Mouse (Mus musculus) liver, embryonic 18 days (tissue): ENCODE results near the gene Fgf11. TPM values are rescaled to one million over a fixed set of nuclear protein-coding genes. Genes with fewer than 3 reads are reported as not detected.

ENCODE experiments used
- polyA plus RNA-seq: library from polyadenylated mRNA; depleted of rRNA; stranded (reverse); fragments of >200 nt; gene quantifications from 2 replicates; pipeline ENCODE4 v1.2.3, GENCODE M21; 2012; rRNA removed

Gene Fgf11
- polyA plus RNA-seq, result 0.43 and 0.58 TPM in 2 replicates

DNA sequence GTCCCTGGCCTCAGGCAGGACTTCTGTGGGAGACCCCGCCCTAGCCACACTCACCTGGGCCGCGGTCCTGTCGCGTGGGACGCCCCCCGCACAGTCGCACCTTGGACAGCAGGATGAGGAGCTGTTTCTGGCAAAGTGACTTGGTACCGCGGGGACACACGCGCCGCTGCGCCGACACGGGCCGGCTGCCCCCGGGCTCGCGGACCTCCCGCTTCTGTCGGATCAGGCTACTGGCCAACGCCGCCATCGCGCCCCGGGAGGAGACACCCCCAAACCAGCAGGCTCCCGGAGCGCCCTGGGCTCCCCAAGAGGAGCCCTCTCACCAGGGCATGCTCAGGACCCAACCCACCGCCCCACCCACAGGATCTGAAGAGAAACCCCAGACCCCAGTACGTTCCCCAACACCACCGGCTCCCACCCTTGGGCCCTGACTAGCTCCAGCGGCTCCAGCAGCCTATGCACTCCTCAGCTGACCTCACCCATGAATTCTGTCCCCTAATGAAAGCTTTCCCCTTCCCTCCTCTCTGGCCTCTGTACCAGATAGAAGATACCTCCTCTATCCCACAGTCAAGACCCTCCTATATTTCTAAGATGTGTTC, at the start of gene Fgf11:
TSS of gene Fgf11 (minus strand) at position 479 of the 599 bp plus-strand sequence.

DNA sequence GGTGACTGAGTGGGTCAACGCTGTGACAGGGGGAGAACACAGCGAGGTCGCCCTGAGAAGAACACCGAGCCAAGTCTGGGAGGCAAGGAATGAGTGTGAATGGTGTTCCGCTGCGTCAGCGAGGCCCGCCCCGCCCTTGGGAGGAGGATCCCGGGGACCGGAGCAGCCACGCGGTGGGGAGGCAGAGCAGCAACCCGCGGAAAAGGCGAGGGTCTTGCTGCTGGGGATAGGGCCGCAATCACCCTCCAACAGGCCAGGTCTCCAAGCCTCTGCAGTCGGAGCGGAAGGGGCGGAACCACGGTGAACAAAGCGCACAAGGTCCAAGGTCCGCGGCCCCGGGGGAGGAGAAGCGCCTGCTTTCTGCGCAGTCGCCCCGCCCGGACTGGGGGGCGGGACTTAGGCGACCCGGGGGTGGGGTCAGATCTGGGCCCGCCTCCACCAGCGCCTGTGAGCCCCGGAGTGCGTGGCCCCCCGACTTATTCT, 44.6 kb upstream of the Fgf11 start, which contains the start of gene Plscr3:
TSS of gene Plscr3 (plus strand) at position 179 of the 483 bp plus-strand sequence.

DNA sequence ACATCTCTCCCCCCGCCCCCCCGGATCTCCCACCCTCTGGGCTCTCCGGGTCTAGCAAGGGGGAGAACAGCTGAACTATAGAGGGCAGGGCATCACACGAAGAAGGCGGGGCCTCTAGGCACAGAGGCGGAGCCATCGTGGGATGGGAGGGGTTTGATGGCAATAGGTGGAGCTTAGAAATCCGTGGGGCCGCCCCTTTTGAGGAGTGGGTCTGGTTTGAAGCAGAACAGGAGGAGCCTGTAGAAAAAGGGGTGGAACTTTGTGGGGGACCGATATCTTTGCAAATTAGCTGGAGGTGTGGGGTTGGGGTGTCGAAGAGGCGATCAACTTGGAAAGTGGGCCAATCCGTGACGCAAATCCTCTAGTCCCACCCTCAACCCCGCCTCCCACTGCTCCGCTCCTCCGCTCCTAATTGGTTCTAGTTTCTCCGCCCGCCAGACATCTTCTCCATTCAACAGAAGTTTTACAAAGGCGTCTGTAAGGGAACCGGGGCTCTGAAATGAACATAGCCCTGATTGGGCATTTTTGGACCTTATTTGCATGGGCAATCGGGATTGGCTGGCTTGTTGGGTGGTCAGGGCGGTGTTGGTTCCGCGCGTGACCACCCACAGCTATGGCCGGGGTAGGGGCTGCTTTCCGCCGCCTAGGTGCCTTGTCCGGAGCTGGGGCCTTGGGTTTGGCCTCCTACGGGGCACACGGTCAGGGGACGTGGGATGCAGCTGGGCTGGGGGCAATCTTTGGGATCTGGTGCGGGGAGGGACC, 36.5 kb upstream of the Fgf11 start, which contains the start of gene Tmem256:
TSS of gene Tmem256 (plus strand) at position 563 of the 762 bp plus-strand sequence.

DNA sequence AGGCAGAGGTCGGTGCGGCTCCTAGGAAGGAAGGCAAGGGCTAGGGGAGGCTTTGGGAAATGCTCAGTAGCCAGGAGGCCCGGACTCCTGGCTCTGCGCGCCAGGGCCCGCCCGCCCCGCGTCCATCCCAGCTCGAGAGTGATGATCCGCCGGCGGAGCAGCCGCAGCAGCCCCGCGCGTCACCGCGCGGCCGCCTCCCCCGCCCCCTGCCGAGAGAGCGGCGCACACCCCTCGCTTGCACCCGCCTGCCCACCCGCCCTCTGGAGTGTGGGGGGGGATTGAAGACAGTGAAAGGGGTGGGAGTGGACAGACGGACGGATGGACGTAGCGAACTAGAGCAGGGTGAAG, 35.9 kb upstream of the Fgf11 start, which contains the start of gene Nlgn2:
TSS of gene Nlgn2 (minus strand) at position 181 of the 348 bp plus-strand sequence.

DNA sequence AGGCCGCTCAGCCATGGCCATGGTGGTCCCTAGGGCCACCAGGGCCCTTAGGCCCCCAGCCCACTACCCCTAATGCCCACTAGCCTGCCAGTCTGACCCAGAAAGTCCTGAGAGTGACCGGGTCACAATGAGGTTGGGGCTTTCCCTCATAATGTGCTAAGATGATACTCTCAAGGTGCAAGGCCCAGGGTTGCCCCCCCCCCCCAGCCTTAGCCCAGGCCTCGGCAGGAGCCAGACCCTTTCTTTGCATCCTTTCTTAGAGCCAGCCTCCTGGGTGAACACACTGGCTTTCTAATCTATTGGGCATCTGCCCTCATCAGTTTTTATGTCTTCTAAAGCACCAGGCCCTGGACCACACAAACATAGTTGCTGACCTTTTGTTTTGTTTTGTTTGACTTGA, 20.4 kb upstream of the Fgf11 start, which contains the start of gene Spem1:
TSS of gene Spem1 (minus strand) at position 101 of the 400 bp plus-strand sequence.

DNA sequence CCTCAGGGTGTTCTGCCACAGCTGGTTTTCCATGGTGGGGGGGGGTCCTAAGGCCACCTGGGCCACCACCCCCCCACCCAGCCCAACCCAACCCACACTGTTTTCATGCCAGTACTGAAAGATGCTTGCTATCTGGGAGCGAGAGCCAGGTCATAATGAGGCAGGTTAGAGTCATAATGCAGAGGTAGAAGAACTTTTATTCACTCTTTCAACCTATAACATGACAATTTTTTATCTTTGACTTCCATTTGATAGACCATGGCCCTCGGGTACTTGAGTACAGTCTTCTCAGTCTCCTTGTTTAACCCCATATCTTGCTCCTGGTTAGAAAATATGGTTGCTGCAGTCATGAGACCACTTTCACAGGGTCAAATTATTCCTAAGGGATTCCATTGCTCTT, 16.7 kb upstream of the Fgf11 start, which contains the start of gene Spem2:
TSS of gene Spem2 (minus strand) at position 101 of the 400 bp plus-strand sequence.

DNA sequence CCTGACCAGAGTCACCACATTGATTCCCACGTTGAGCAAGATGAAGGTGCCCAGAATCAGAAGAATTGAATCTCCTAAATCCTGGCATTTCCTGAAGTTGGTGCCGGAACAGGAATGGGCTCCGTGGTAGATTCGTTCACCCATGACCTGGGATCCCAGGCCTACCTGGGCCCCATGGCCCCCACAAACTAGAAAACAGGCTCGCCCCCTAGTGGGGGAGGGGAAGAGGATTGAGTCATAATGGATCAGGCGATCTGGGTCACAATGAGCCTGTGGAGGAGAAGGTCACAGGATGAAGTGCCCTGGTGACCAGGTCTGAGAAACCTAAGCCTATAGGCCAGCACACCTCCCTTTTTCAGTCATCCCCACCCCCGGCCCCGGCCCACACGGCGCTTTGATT, 13.5 kb upstream of the Fgf11 start, which contains the start of gene Gm39566:
TSS of gene Gm39566 (minus strand) at position 144 of the 400 bp plus-strand sequence.

DNA sequence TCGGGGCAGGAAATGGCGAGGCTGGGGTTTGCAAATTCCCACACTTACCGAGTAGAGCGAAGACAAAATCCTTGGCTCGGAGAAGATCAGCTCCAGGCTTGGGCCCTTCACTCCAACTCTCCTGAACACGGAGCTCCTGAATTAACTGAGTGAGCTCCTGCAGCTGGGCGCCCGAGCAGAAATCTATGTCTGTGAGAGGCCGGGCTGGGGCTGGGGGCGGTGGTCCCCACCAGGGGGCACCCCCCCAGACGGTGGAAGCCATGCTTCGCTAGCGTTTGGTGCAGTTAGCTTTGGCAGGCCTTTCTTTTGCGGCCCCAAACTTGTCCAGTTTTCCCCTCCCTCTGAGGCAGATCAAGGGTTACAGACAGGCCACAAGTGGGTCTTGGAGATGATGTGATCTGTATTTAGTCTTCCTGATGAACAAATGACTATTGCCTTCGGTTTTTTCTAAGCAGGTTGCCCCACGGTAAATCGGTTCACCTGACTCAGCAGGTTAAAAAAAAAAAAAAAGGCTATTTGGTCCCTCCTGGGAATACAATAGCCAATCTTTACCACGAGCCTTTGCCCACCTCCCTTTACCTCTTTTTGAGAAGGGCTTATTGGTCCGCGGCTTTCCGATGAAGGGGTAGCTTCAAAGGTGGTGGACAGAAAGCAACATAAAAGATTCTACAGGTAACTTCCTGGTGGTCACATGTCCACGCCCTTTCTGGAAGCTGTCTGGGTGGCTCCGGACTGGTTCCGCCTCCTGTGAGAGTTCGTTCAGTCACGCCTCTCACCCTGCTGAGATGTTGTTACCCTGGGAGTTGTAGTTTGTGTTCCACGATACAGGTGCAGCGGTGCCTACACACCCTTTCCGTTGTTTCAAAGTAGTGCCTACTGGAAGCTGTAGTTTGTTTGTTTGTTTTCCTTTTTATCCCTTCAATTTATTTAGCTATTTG, 3.6 kb upstream of the Fgf11 start, which contains the start of gene Tmem102:
TSS of gene Tmem102 (minus strand) at position 653 of the 938 bp plus-strand sequence.

DNA sequence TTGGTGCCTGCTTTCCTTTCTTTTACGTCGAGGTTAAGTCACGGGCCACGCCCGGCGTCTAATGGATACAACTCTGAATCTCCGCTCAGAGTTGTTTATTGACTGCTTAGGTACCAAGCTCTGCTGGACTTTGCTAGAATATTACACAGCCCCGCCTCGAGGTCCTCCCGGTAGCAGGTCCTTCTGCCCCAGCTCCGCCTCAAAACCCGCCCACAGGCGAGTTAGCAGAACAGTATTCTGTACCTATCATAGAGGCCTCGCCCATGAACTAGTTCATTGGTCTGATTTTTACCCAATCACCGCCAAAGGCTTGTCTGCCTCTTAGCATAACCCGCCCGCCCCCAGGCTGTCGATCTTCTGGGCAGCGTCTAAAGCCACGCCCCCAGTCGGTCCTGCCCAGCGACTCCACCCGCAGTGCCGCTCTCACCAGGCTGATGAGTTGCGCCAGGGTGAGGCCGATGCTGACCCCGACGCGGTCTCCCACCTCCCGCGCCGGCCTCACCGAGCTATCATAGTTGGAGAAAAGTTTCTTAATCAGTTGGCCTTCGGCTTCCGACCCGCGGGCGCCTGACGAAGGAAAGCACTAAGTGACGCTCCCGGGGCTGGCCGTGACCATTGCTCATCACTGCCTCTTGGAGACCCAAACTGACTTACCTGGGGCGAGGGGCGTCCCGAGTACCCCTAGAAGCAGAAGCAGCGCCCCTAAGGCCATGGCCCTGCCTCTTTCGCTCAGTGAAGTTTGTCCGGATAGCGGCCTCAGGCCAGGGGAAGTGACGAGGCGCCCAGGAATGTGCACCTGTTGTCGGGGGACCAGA, 6.3 kb downstream of the Fgf11 start, which contains the start of gene Chrnb1:
TSS of gene Chrnb1 (minus strand) at position 776 of the 815 bp plus-strand sequence.

DNA sequence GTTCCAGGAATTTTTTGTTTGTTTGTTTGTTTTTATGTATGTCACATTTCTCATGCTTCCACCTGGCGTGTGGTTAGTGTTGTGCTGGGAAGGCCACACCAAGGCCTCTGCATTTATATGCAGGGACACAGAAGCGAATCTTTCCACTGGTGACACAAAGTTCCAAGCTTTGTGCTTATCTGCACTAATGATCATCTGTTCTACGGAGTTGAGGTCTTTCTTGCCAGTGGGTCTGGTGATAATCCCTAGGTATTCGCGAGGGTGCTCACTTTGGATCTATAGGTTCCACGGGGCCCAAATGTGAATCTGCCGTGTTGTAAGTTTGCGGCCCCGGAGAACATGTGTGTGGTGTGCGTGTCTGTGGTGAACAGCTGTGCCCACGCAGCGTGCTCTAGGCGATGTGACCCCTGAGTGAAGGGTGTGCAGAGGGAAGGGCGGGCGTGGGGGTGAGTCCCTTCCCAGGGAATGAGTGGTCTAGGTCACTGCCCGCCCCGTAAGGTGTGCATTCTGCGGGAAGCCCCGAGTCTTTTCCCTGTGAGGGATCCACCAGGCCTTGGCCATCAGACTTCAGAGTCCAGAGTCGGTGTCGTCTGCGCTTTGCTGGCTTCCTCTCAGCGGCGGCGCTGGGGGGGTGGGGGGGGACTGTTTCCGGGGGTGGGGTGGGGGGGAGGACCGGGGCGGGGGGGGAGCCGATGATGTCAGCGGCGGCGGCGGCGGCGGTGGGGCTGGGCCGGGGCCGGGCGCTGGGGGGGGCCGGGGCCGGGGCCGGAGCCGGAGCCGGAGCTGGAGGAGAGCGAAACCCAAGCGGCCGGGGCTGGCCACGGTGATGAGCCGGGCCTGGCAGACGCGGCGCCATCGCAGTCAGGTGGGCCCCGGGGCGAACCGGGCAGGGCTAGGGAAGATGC, 36.2 kb downstream of the Fgf11 start, which contains the start of gene Zbtb4:
TSS of gene Zbtb4 (plus strand) at position 692 of the 905 bp plus-strand sequence.

DNA sequence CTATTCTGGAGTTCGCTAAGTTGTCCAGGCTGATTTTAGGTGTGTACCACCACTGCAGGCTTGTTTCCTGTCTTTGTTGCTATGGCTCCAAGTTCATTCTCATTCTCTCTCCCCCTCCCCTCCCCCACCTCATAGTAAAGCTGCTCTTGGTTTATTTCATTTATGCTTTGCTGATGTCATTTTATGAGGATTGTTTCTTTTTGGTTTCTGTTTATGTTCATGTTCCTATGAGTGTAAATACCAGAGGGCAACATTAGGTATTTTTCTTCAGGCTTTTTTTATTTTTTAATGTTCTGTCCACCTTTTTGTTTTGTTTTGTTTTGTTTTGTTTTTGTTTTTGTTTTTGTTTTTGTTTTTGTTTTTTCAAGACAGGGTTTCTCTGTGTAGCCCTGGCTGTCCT, 39.8 kb downstream of the Fgf11 start, which contains the start of gene Slc35g3:
TSS of gene Slc35g3 (minus strand) at position 101 of the 400 bp plus-strand sequence.

DNA sequence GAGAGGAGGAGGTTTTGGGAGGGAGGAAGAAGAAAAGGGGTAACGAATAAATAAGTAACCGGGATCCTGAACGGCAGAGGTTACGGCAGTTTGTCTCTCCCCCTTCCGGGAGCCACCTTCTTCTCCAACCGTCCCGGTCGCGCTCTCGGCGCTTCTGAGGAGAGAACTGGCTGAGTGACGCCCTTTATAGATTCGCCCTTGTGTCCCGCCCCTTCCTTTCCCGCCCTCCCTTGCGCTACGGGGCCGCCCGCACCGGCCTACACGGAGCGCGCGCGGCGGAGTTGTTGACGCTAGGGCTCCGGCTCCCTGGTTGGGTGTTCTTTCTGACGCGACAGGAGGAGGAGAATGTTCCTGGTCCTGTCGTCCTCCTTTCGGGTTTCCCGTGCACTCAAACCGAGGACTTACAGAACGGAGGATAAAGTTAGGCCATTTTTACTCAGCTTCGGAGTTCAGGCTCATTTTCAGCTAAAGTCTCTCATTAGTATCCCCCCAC, 43.1 kb downstream of the Fgf11 start, which contains the start of gene Polr2a:
TSS of gene Polr2a (minus strand) at position 160 of the 493 bp plus-strand sequence.

Other genes starting within 250 kb of the Fgf11 start
- 0.58 and 0.60 TPM in 2 replicates for gene Efnb3, start 241.7 kb downstream of the Fgf11 start, polyA plus RNA-seq
- gene Wrap53, start 221.6 kb downstream of the Fgf11 start, polyA plus RNA-seq, result 6.5 and 6.7 TPM in 2 replicates
- 51.0 and 51.9 TPM in 2 replicates for gene Trp53, start 221.5 kb downstream of the Fgf11 start, polyA plus RNA-seq
- gene Atp1b2, start 195.9 kb downstream of the Fgf11 start, polyA plus RNA-seq, result 5.7 and 7.2 TPM in 2 replicates
- 2.6 and 2.9 TPM in 2 replicates for gene Shbg, start 184.0 kb downstream of the Fgf11 start, polyA plus RNA-seq
- 7.3 and 7.7 TPM in 2 replicates for gene Sat2, start 179.8 kb downstream of the Fgf11 start, polyA plus RNA-seq
- 17.5 and 22.6 TPM in 2 replicates for gene Fxr2, start 168.9 kb downstream of the Fgf11 start, polyA plus RNA-seq
- gene Sox15, start 146.5 kb downstream of the Fgf11 start, polyA plus RNA-seq, result 0.07 and 0.11 TPM in 2 replicates
- 45.9 and 49.8 TPM in 2 replicates for gene Mpdu1, start 139.2 kb downstream of the Fgf11 start, polyA plus RNA-seq
- gene Cd68, start 135.7 kb downstream of the Fgf11 start, polyA plus RNA-seq, result 14.8 and 16.0 TPM in 2 replicates
- 330 and 348 TPM in 2 replicates for gene Eif4a1, start 129.4 kb downstream of the Fgf11 start, polyA plus RNA-seq
- 37.6 and 40.5 TPM in 2 replicates for gene Senp3, start 119.8 kb downstream of the Fgf11 start, polyA plus RNA-seq
- gene Tnfsf13, start 116.1 kb downstream of the Fgf11 start, polyA plus RNA-seq, result 0.54 and 0.78 TPM in 2 replicates
- 4.4 and 4.8 TPM in 2 replicates for gene Tnfsf12, start 106.0 kb downstream of the Fgf11 start, polyA plus RNA-seq
- 0.96 and 1.1 TPM in 2 replicates for gene Tnfsfm13, start 105.8 kb downstream of the Fgf11 start, polyA plus RNA-seq
- gene Polr2a, start 43.2 kb downstream of the Fgf11 start, polyA plus RNA-seq, result 5.5 and 8.0 TPM in 2 replicates
- 0.02 TPM in 1 of 2 replicates, not detected in the other for gene Slc35g3, start 39.9 kb downstream of the Fgf11 start, polyA plus RNA-seq
- gene Zbtb4, start 35.9 kb downstream of the Fgf11 start, polyA plus RNA-seq, result 2.3 and 2.8 TPM in 2 replicates
- gene Chrnb1, start 5.9 kb downstream of the Fgf11 start, polyA plus RNA-seq, result 1.3 and 1.6 TPM in 2 replicates
- 1.2 and 1.6 TPM in 2 replicates for gene Tmem102, start 3.8 kb upstream of the Fgf11 start, polyA plus RNA-seq
- gene Gm39566, start 13.4 kb upstream of the Fgf11 start, polyA plus RNA-seq, result not detected in 2 replicates
- not detected in 2 replicates for gene Spem2, start 16.6 kb upstream of the Fgf11 start, polyA plus RNA-seq
- not detected in 2 replicates for gene Spem1, start 20.3 kb upstream of the Fgf11 start, polyA plus RNA-seq
- gene Nlgn2, start 35.9 kb upstream of the Fgf11 start, polyA plus RNA-seq, result 2.2 and 3.1 TPM in 2 replicates
- 227 and 300 TPM in 2 replicates for gene Tmem256, start 36.7 kb upstream of the Fgf11 start, polyA plus RNA-seq
- gene Plscr3, start 44.5 kb upstream of the Fgf11 start, polyA plus RNA-seq, result 19.8 and 22.6 TPM in 2 replicates
- gene Tnk1, start 56.9 kb upstream of the Fgf11 start, polyA plus RNA-seq, result 0.49 and 0.73 TPM in 2 replicates
- gene Tmem95, start 76.2 kb upstream of the Fgf11 start, polyA plus RNA-seq, result not detected in 2 replicates
- 1.2 TPM in 2 replicates for gene Kctd11, start 79.5 kb upstream of the Fgf11 start, polyA plus RNA-seq
- 7.9 and 10.7 TPM in 2 replicates for gene Acap1, start 93.7 kb upstream of the Fgf11 start, polyA plus RNA-seq
- gene 2810408A11Rik, start 99.1 kb upstream of the Fgf11 start, polyA plus RNA-seq, result 0.36 and 0.38 TPM in 2 replicates
- 11.4 and 13.4 TPM in 2 replicates for gene Neurl4, start 99.2 kb upstream of the Fgf11 start, polyA plus RNA-seq
- gene Gps2, start 112.0 kb upstream of the Fgf11 start, polyA plus RNA-seq, result 43.2 and 45.2 TPM in 2 replicates
- 578 and 620 TPM in 2 replicates for gene Eif5a, start 120.1 kb upstream of the Fgf11 start, polyA plus RNA-seq
- gene Ybx2, start 133.9 kb upstream of the Fgf11 start, polyA plus RNA-seq, result 0.08 and 0.42 TPM in 2 replicates
- gene Slc2a4, start 146.3 kb upstream of the Fgf11 start, polyA plus RNA-seq, result 8.7 and 9.0 TPM in 2 replicates
- gene Cldn7, start 162.9 kb upstream of the Fgf11 start, polyA plus RNA-seq, result 3.2 and 4.8 TPM in 2 replicates
- gene Ctdnep1, start 179.3 kb upstream of the Fgf11 start, polyA plus RNA-seq, result 23.5 and 24.9 TPM in 2 replicates
- gene Elp5, start 180.7 kb upstream of the Fgf11 start, polyA plus RNA-seq, result 34.3 and 36.0 TPM in 2 replicates
- 191 and 207 TPM in 2 replicates for gene Gabarap, start 189.3 kb upstream of the Fgf11 start, polyA plus RNA-seq
- 15.0 and 15.6 TPM in 2 replicates for gene Phf23, start 193.9 kb upstream of the Fgf11 start, polyA plus RNA-seq
- gene Dvl2, start 198.7 kb upstream of the Fgf11 start, polyA plus RNA-seq, result 4.2 and 4.6 TPM in 2 replicates
- 164 and 167 TPM in 2 replicates for gene Acadvl, start 213.6 kb upstream of the Fgf11 start, polyA plus RNA-seq
- 1.6 and 2.3 TPM in 2 replicates for gene Dlg4, start 215.1 kb upstream of the Fgf11 start, polyA plus RNA-seq